Mouse (Mus musculus): Measurements from ENCODE around the gene Lias. TPM values are rescaled to one million over a fixed set of nuclear protein-coding genes. Genes with fewer than 3 reads are reported as not detected.

Lias gene
- polyA plus RNA-seq, 1 experiment from 2014 or later = 61.1 TPM

DNA sequence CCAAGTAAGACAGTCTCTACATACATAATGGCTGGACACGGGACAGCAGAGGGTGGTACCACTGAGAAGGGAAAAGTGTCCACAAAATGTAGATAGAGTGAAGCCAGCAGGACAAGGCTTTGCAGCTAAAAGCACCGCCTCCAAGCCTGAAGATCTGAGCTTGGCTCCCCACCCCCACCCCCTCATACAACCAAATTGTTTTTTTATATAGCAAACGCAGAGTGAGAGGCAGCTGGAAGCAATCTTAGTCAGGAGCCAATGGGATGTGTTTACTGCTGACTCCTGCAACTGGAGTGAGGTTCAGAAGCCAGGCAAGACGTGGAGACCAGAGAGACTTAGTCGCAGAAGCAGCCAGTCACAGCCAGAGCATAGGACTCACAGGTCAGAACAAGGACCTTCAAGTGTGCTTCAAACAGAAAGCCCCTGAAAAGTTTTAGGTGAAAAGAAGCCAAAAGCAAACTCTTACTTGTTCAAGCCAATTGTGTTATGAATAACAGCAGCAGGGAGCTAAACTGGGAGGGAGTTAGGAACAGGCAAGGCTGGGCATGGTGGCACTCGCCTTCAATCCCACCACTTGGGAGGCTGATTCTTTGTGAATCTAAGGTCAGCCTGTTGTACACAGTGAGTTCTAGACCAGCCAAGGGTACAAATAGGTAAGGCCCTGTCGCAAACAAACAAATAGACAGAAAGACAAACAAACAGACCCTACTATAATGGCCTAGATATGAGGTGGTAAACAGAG lies 66.0 kb downstream of the Lias start:
- Histone ChIP-seq H3K9me3 (replicated peaks) (no peaks in the 10 kb centered on the region), H3K36me3 (peaks cover 32% of the 10 kb centered on the region; the same call in 1 of the 2 replicates), H3K27me3 (replicated peaks) (no peaks in the 10 kb centered on the region), H3K4me1 (no peaks in the 10 kb centered on the region), H3K27ac (replicated peaks) (no peak overlapping the region), H3K9ac (replicated peaks) (no peak overlapping the region), H3K4me3 (replicated peaks) (no peak overlapping the region), H3K4me2 (no peak overlapping the region)
- ATAC-seq (ENCODE audit: low FRiP score) = no peak
- WGBS = 64% methylated on average over 7 of the region's 7 CpGs

DNA sequence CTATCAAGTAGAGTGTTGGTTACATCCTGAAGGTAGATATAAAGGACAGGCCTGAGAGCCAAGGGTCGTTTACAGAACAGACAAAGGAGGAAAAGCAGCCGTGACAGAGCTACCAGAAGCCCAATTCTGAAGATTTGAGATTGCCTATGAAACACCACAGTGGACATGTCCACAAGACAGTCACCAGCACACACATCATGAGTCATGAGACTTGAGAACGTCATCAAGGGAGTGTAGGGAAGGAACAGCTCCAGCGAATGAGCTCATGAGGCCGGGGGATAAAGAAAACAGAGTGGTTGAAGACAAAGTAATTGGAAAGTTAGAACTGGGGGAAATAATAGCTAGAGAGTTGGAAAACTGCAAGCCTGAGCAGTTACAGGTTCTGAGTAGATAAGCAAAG lies 66.5 kb downstream of the Lias start:
- Histone ChIP-seq H3K4me2 (no peak overlapping the region), H3K4me1 (no peaks in the 10 kb centered on the region), H3K36me3 (peaks cover 26% of the 10 kb centered on the region; the same call in 1 of the 2 replicates), H3K27me3 (replicated peaks) (no peaks in the 10 kb centered on the region), H3K9me3 (replicated peaks) (no peaks in the 10 kb centered on the region), H3K9ac (replicated peaks) (no peak overlapping the region), H3K4me3 (replicated peaks) (no peak overlapping the region), H3K27ac (replicated peaks) (no peak overlapping the region)
- ATAC-seq (ENCODE audit: low FRiP score) = no peak
- WGBS = 72% methylated on average over 5 of the region's 5 CpGs

DNA sequence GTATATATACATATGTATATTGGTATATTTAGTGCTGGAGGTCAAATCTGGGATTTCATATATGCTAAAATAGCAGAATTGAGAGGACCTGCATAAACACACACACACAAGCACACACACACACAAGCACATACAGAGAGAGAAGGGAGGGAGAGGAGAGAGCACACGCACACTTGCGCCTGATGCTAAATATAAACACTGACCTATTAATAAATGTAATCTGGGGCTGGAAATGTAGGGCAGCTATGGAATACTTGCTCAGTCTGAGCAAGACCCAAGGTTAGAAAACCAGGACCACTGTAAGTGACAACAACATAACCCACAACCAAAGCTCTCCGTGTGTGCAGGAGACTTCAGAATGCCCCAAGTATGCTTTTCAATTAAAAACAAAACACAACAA lies 68.2 kb downstream of the Lias start:
- H3K4me1 ChIP-seq = no peaks in the 10 kb centered on the region

More for the DNA sequence above, 68.2 kb downstream of the Lias start:
- no peaks in the 10 kb centered on the region for H3K27me3 ChIP-seq (replicated peaks)
- no peak overlapping the region for H3K4me3 ChIP-seq (replicated peaks)
- no peaks in the 10 kb centered on the region for H3K9me3 ChIP-seq (replicated peaks)
- WGBS = 90% methylated on average over 3 of the region's 3 CpGs
- H3K9ac ChIP-seq (replicated peaks) = no peak overlapping the region
- H3K4me2 ChIP-seq = no peak overlapping the region
- H3K27ac ChIP-seq (replicated peaks) = no peak overlapping the region
- H3K36me3 ChIP-seq = peaks cover 29% of the 10 kb centered on the region; the same call in 1 of the 2 replicates
- ATAC-seq (ENCODE audit: low FRiP score) = no peak

Other genes starting within 250 kb of the Lias start
- 10.3 and 10.7 TPM in 2 replicates for gene Wdr19, start 191.8 kb upstream of the Lias start, polyA plus RNA-seq (2015; fragmentation: Nextera tagmentation; extraction: Ambion mirVana)
- 28.9 and 41.9 TPM in 2 replicates for gene Rfc1, start 55.8 kb upstream of the Lias start, polyA plus RNA-seq (2015; fragmentation: Nextera tagmentation; extraction: Ambion mirVana)
- 0.15 TPM in 1 of 2 replicates, not detected in the other for gene Klb, start 43.2 kb upstream of the Lias start, polyA plus RNA-seq (2015; fragmentation: Nextera tagmentation; extraction: Ambion mirVana)
- gene Rpl9, start 53 bp upstream of the Lias start, polyA plus RNA-seq (2015; fragmentation: Nextera tagmentation; extraction: Ambion mirVana) = 545 and 687 TPM in 2 replicates
- 44.1 and 63.4 TPM in 2 replicates for gene Ugdh, start 44.5 kb downstream of the Lias start, polyA plus RNA-seq (2015; fragmentation: Nextera tagmentation; extraction: Ambion mirVana)
- gene Gm43552, start 101.3 kb downstream of the Lias start, polyA plus RNA-seq (2015; fragmentation: Nextera tagmentation; extraction: Ambion mirVana) = 1.1 TPM in 1 of 2 replicates, not detected in the other
- gene Smim14, start 145.7 kb downstream of the Lias start, polyA plus RNA-seq (2015; fragmentation: Nextera tagmentation; extraction: Ambion mirVana) = 187 and 197 TPM in 2 replicates
- gene Ube2k, start 145.7 kb downstream of the Lias start, polyA plus RNA-seq (2015; fragmentation: Nextera tagmentation; extraction: Ambion mirVana) = 200 and 217 TPM in 2 replicates

Measured in neural tube, embryonic 15.5 days (tissue).